Mouse (Mus musculus) CH12.LX (cell line): ENCODE measurements around the gene Hcar2. TPM values are rescaled to one million over a fixed set of nuclear protein-coding genes. Genes with fewer than 3 reads are reported as not detected.

Experiments used
- DNase-seq: peaks from one replicate; pipeline ENCODE4 v3.0.0-alpha.2; 2013; ENCODE audit errors: extremely low read depth
- H3K27ac ChIP-seq: 2 replicates; pipeline ENCODE4 v1.5.1; 2012; ENCODE audit warnings: low read depth, mild to moderate bottlenecking, control low read depth, moderate library complexity; ENCODE audit not compliant: insufficient read depth
- H3K27me3 ChIP-seq: replicated peaks from 2 replicates; pipeline ENCODE3; 2012; ENCODE audit warnings: inconsistent platforms
- H3K36me3 ChIP-seq, 2 experiments: replicated peaks in 1 of 2; 2 replicates each; pipeline versions ENCODE3 to v1.6.1; 2012; ENCODE audit warnings: inconsistent platforms in 1 of 2, low read length in 1 of 2, mild to moderate bottlenecking in 1 of 2, mixed read lengths in 1 of 2, moderate library complexity in 1 of 2; ENCODE audit not compliant: control insufficient read depth in 1 of 2, insufficient read depth in 1 of 2
- H3K4me1 ChIP-seq, 2 experiments: 2 replicates each; pipeline ENCODE4 v1.6.1; 2012; ENCODE audit warnings: inconsistent platforms in 1 of 2, moderate library complexity in 1 of 2; ENCODE audit not compliant: insufficient read depth in 2 of 2, control insufficient read depth in 1 of 2
- H3K4me2 ChIP-seq: 2 replicates; pipeline ENCODE4 v1.6.1; 2012; ENCODE audit warnings: low read depth, mild to moderate bottlenecking, control low read depth; ENCODE audit not compliant: poor library complexity, insufficient read depth, severe bottlenecking
- H3K4me3 ChIP-seq, 3 experiments: fragments of 150-350 bp in 1 of 3; sonication (generic) in 1 of 3; replicated peaks in 1 of 3; 2 replicates each; pipeline versions ENCODE3 to v1.5.1; 2011 to 2012; ENCODE audit warnings: low read depth in 2 of 3, low read length in 2 of 3, mild to moderate bottlenecking in 2 of 3, moderate library complexity in 2 of 3, control low read depth in 1 of 3, improper control_type of control experiment in 1 of 3, inconsistent platforms in 1 of 3, mixed read lengths in 1 of 3; ENCODE audit not compliant: poor library complexity in 1 of 3
- H3K79me2 ChIP-seq: replicated peaks from 2 replicates; pipeline ENCODE4 v1.6.1; 2012; ENCODE audit warnings: mild to moderate bottlenecking, moderate library complexity; ENCODE audit not compliant: control insufficient read depth, poor library complexity, insufficient read depth, severe bottlenecking; ENCODE audit errors: extremely low read depth
- H3K9ac ChIP-seq: 2 replicates; pipeline ENCODE4 v1.6.1; 2012; ENCODE audit warnings: low read depth, mild to moderate bottlenecking, control low read depth, moderate library complexity; ENCODE audit not compliant: insufficient read depth
- H3K9me3 ChIP-seq: replicated peaks from 2 replicates; pipeline ENCODE3; 2012; ENCODE audit warnings: low read length, inconsistent platforms, mixed read lengths
- BHLHE40 ChIP-seq: IDR thresholded peaks from 2 replicates; pipeline ENCODE4 v1.6.1; 2011; ENCODE audit warnings: mild to moderate bottlenecking, low read depth, low read length, improper control_type of control experiment
- CHD1 ChIP-seq: IDR thresholded peaks from 2 replicates; pipeline ENCODE4 v1.6.1; 2012; ENCODE audit warnings: low read depth, low read length, improper control_type of control experiment, inconsistent platforms
- CHD2 ChIP-seq: IDR thresholded peaks from 2 replicates; pipeline ENCODE4 v1.6.1; 2011; ENCODE audit warnings: low read length, improper control_type of control experiment
- ELF1 ChIP-seq: IDR thresholded peaks from 2 replicates; pipeline ENCODE4 v1.6.1; 2014; ENCODE audit warnings: low read depth, mild to moderate bottlenecking, inconsistent platforms, low read length, improper control_type of control experiment
- ETS1 ChIP-seq: conservative IDR thresholded peaks from 2 replicates; pipeline ENCODE4 v1.6.1; 2012; ENCODE audit warnings: low read depth, mild to moderate bottlenecking, inconsistent platforms, low read length, improper control_type of control experiment, moderate library complexity
- GABPA ChIP-seq: IDR thresholded peaks from 2 replicates; pipeline ENCODE4 v1.6.1; 2012; ENCODE audit warnings: low read depth, low read length, improper control_type of control experiment, inconsistent platforms; ENCODE audit not compliant: insufficient replicate concordance
- JUN ChIP-seq: IDR thresholded peaks from 2 replicates; pipeline ENCODE4 v1.6.1; 2011; ENCODE audit warnings: low read depth, mild to moderate bottlenecking, low read length, improper control_type of control experiment, moderate library complexity; ENCODE audit not compliant: insufficient read depth
- MAFK ChIP-seq: IDR thresholded peaks from 2 replicates; pipeline ENCODE4 v1.6.1; 2011; ENCODE audit warnings: low read length, improper control_type of control experiment; ENCODE audit not compliant: insufficient replicate concordance
- MAX ChIP-seq: IDR thresholded peaks from 2 replicates; pipeline ENCODE4 v1.6.1; 2011; ENCODE audit warnings: low read length, improper control_type of control experiment
- MEF2A ChIP-seq: IDR thresholded peaks from 2 replicates; pipeline ENCODE4 v1.6.1; 2014; ENCODE audit warnings: low read depth, mild to moderate bottlenecking, inconsistent platforms, low read length, improper control_type of control experiment, borderline replicate concordance
- MXI1 ChIP-seq: IDR thresholded peaks from 2 replicates; pipeline ENCODE4 v1.6.1; 2011; ENCODE audit warnings: mild to moderate bottlenecking, low read depth, low read length, improper control_type of control experiment
- MYC ChIP-seq: IDR thresholded peaks from 2 replicates; pipeline ENCODE4 v1.6.1; 2011; ENCODE audit warnings: low read depth, mild to moderate bottlenecking, improper control_type of control experiment, low read length
- NRF1 ChIP-seq: IDR thresholded peaks from 2 replicates; pipeline ENCODE4 v1.6.1; 2014; ENCODE audit warnings: low read depth, mild to moderate bottlenecking, inconsistent platforms, low read length, improper control_type of control experiment, moderate library complexity
- USF1 ChIP-seq: IDR thresholded peaks from 2 replicates; pipeline ENCODE4 v1.6.1; 2014; ENCODE audit warnings: low read depth, mild to moderate bottlenecking, inconsistent platforms, low read length, improper control_type of control experiment
- ZMIZ1 ChIP-seq: IDR thresholded peaks from 2 replicates; pipeline ENCODE4 v1.6.1; 2012; ENCODE audit warnings: low read depth, mild to moderate bottlenecking, inconsistent platforms, low read length, improper control_type of control experiment
- ZNF384 ChIP-seq: IDR thresholded peaks from 2 replicates; pipeline ENCODE4 v1.6.1; 2012; ENCODE audit warnings: low read depth, low read length, improper control_type of control experiment, inconsistent platforms
- dilution Hi-C: fragments of 300-500 bp; cut with MboI; formaldehyde crosslinking; loops from 2 replicates; pipeline ENCODE4 v1.14.3; 2020; ENCODE audit warnings: low sequenced_read_pairs; ENCODE audit not compliant: extremely low pct_unique_long_range_greater_than_20kb, extremely low pct_ligation_motif_present
- in situ Hi-C: fragments of 300-500 bp; cut with MboI; formaldehyde crosslinking; loops from 3 replicates; pipeline ENCODE4 v1.14.3; 2019; ENCODE audit warnings: low sequenced_read_pairs, low pct_ligation_motif_present, low pct_unique_long_range_greater_than_20kb, mixed read lengths
- polyA plus RNA-seq: library from polyadenylated mRNA; unstranded; fragments of >175 nt; gene quantifications from 2 replicates; pipeline ENCODE4 v1.2.1, GENCODE M21; 2012; ENCODE audit warnings: low read depth; ENCODE audit not compliant: insufficient read length
- total RNA-seq, 2 experiments: library from RNA; depleted of rRNA; stranded (reverse); fragments of 300-350 nt in 1 of 2; fragments of >200 nt in 1 of 2; gene quantifications; 2 replicates each; pipeline ENCODE4 v1.2.3; 2012 to 2014

Hcar2 gene
- total and polyA plus RNA-seq, 3 experiments, result not detected

- H3K4me1 ChIP-seq, result peaks cover 5 to 35% of the 10 kb centered on the region in 2 experiments; a peak in 3 of 4 replicates
- TF ChIP-seq MAFK (no peak), NRF1 (no peak), ETS1 (0 out of 2 replicates have a peak, but pooled peaks have one; percentile 46), MEF2A (peak; percentile 48; the same call in 1 of the 2 replicates), MAX (peak; percentile 84), ZNF384 (no peak), ZMIZ1 (no peak), MXI1 (no peak), ELF1 (no peak), GABPA (no peak), BHLHE40 (peak; percentile 64), MYC (peak; percentile 84), JUN (peak; percentile 47), USF1 (no peak)
- TF ChIP-seq, all 38 proteins: peak for 6
- no peak overlapping the region for H3K27ac ChIP-seq
- H3K79me2 ChIP-seq, result no peaks in the 10 kb centered on the region
- H3K9me3 ChIP-seq, result no peaks in the 10 kb centered on the region
- in situ Hi-C loops, result no loop called here
- H3K4me3 ChIP-seq, result no peak overlapping the region
- no peaks in the 10 kb centered on the region for H3K36me3 ChIP-seq
- DNase-seq, result no peak
- H3K4me2 ChIP-seq, result no peak overlapping the region
- H3K27me3 ChIP-seq, result no peaks in the 10 kb centered on the region
- no peak overlapping the region for H3K9ac ChIP-seq
- dilution Hi-C loops, result no loop called here
Measured at GRCm38 (mm10) chr5:123893520-123893919, 28.2 kb upstream of the Hcar2 start.

GRCm38 (mm10) chr5:123891669-123892068, 26.4 kb upstream of the Hcar2 start:
- Histone ChIP-seq H3K27me3 (no peaks in the 10 kb centered on the region), H3K9me3 (no peaks in the 10 kb centered on the region), H3K36me3 (no peaks in the 10 kb centered on the region), H3K4me1 (peaks cover 7 to 32% of the 10 kb centered on the region in 2 experiments), H3K4me3 (no peak overlapping the region), H3K79me2 (no peaks in the 10 kb centered on the region), H3K27ac (no peak overlapping the region), H3K4me2 (peak overlapping the region; percentile 5; the same call in 1 of the 2 replicates), H3K9ac (0 out of 2 replicates have a peak overlapping the region, but pooled peaks have one; percentile 10)
- TF ChIP-seq CHD2, result peak; percentile 96
- TF ChIP-seq CHD1, result no peak
- peak; percentile 75 for DNase-seq
- dilution Hi-C loops, result no loop called here
- in situ Hi-C loops, result no loop called here
